Mouse (Mus musculus): ENCODE data around the gene Krt34. TPM values are rescaled to one million over a fixed set of nuclear protein-coding genes. Genes with fewer than 3 reads are reported as not detected.

The Krt34 gene
- polyA plus RNA-seq, 1 experiment = not detected

GRCm38 (mm10) chr11:100055686-100056655 lies 14.6 kb upstream of the Krt34 start:
- Histone ChIP-seq H3K27ac (ENCODE audit: control insufficient read depth, insufficient read depth, low read depth, low read length, poor library complexity) (no peak overlapping the region), H3K4me3 (replicated peaks; ENCODE audit: control insufficient read depth, low read depth, low read length) (no peak overlapping the region), H3K4me1 (ENCODE audit: control insufficient read depth, insufficient read depth, low read length) (no peaks in the 10 kb centered on the region)
- TF ChIP-seq CTCF (IDR thresholded peaks at IDR 0.05; ENCODE audit: control insufficient read depth, insufficient read depth, low read length) = no peak
- TF ChIP-seq POLR2A (IDR thresholded peaks at IDR 0.05; ENCODE audit: borderline replicate concordance, control insufficient read depth, low read depth, low read length) = no peak
- WGBS = 49% methylated on average over 9 of the region's 9 CpGs

GRCm38 (mm10) chr11:100050451-100050850 lies 9.1 kb upstream of the Krt34 start, which contains the start of gene Krt31:
TSS of gene Krt31 (minus strand) at chr11:100050551.
- Histone ChIP-seq H3K4me3 (replicated peaks; ENCODE audit: control insufficient read depth, low read depth, low read length) (no peak within 1 kb of the TSS), H3K27ac (ENCODE audit: control insufficient read depth, insufficient read depth, low read depth, low read length, poor library complexity) (no peak within 1 kb of the TSS), H3K4me1 (ENCODE audit: control insufficient read depth, insufficient read depth, low read length) (no peaks in the 10 kb centered on the region)
- TF ChIP-seq CTCF (IDR thresholded peaks at IDR 0.05; ENCODE audit: control insufficient read depth, insufficient read depth, low read length) (no peak), POLR2A (IDR thresholded peaks at IDR 0.05; ENCODE audit: borderline replicate concordance, control insufficient read depth, low read depth, low read length) (no peak)
- 80% methylated on average over 3 of the region's 3 CpGs for WGBS

DNA sequence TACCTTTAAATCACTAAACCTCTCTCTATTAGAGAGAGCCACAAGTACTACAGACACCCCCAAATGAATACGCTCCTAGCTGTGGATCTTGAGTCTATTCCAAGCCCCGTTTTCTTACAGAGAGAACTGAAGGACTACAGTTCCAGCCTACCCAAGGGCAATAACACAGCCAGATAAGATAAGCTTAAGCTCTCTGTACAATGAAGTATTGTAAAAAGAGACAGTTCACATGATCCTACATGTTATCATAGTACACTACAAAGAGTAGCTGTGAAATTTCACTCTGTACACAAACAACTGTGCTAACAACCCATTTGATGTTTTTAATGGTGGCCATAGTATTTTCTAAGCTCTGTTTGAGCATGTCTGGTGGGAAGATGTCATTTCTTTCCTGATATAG lies 5.8 kb upstream of the Krt34 start:
- Histone ChIP-seq H3K4me3 (replicated peaks; ENCODE audit: control insufficient read depth, low read depth, low read length) (no peak overlapping the region), H3K27ac (ENCODE audit: control insufficient read depth, insufficient read depth, low read depth, low read length, poor library complexity) (no peak overlapping the region), H3K4me1 (ENCODE audit: control insufficient read depth, insufficient read depth, low read length) (no peaks in the 10 kb centered on the region)
- no peak for TF ChIP-seq CTCF (IDR thresholded peaks at IDR 0.05; ENCODE audit: control insufficient read depth, insufficient read depth, low read length)
- TF ChIP-seq POLR2A (IDR thresholded peaks at IDR 0.05; ENCODE audit: borderline replicate concordance, control insufficient read depth, low read depth, low read length) = no peak
- 78% methylated on average over 2 of the region's 2 CpGs for WGBS

DNA sequence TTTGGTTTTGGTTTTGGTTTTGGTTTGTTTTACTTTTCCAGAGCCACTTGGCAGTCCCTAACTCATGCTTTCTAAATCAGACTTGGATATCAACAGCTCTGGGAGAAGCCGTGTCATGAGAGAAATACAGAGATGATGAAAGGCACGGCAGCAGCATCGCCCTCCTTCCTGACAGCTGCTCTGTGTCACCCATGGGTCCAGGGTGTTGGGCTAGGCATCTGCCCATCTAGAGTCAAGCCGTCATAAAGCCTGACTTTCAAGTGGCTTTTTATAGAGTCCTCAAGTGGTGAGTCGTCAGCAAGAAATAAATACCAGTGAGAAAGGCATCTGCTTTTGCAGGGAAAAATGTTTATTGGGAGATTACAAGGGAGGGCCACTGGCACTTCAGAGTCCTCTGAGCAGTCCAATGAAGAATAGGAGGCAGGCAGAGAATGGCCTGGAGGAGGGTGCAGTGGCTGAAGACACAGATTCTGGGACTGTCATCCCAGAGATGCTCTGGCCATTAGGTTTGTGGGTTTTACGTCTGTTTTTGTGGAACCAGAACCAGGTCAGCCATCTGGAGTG lies 5.0 kb upstream of the Krt34 start:
- WGBS = 73% methylated on average over 6 of the region's 6 CpGs
- TF ChIP-seq CTCF (IDR thresholded peaks at IDR 0.05; ENCODE audit: control insufficient read depth, insufficient read depth, low read length) (no peak), POLR2A (IDR thresholded peaks at IDR 0.05; ENCODE audit: borderline replicate concordance, control insufficient read depth, low read depth, low read length) (no peak)
- no peak overlapping the region for H3K4me3 ChIP-seq (replicated peaks; ENCODE audit: control insufficient read depth, low read depth, low read length)
- no peak overlapping the region for H3K27ac ChIP-seq (ENCODE audit: control insufficient read depth, insufficient read depth, low read depth, low read length, poor library complexity)
- H3K4me1 ChIP-seq (ENCODE audit: control insufficient read depth, insufficient read depth, low read length) = no peaks in the 10 kb centered on the region

DNA sequence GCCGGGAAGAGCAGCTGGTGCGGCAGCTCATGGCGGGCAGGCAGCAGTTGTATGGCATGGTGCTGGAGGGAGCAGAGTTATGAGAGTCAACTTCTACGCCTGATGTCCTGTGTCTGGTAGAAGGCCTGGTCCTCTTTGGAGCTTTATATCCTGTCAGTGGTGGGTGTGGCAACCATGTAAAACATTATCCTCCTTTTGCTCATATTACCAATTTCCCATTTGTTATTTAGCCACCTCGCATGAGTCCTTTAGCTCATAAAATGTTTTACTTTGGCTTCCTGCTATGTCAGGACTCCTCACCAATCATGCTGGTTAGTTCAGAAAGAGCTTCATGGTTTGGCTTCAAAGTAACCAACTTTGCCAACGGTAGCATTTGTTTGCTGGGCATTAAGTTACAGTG lies 11.6 kb downstream of the Krt34 start, which contains the start of gene Krt33b:
Krt33b (minus strand) TSS at position 101 of the 400 bp plus-strand sequence.
- WGBS = 72% methylated on average over 6 of the region's 6 CpGs
- no peak within 1 kb of the TSS for H3K4me3 ChIP-seq (replicated peaks; ENCODE audit: control insufficient read depth, low read depth, low read length)
- no peaks in the 10 kb centered on the region for H3K4me1 ChIP-seq (ENCODE audit: control insufficient read depth, insufficient read depth, low read length)
- TF ChIP-seq POLR2A (IDR thresholded peaks at IDR 0.05; ENCODE audit: borderline replicate concordance, control insufficient read depth, low read depth, low read length) (no peak), CTCF (IDR thresholded peaks at IDR 0.05; ENCODE audit: control insufficient read depth, insufficient read depth, low read length) (no peak)
- no peak within 1 kb of the TSS for H3K27ac ChIP-seq (ENCODE audit: control insufficient read depth, insufficient read depth, low read depth, low read length, poor library complexity)

DNA sequence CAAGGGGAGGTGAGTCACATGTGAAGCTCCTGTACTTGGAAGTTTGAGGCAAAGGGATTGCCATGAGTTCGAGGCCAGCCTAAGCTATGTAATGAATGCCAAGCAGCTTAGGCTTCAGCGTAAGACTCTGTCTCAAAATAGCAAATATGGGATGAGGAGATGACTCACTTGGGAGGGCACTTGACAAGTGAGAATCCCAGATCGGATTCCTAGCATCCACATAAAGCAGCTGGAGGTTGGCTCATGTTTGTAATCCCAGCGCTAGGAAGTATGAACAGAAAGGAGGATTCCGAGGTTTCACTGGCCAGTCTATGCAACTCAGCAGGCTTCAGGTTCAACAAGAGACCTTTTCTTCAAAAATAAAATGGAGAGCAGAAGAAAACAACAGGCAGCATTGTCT lies 19.9 kb downstream of the Krt34 start:
- no peak for TF ChIP-seq CTCF (IDR thresholded peaks at IDR 0.05; ENCODE audit: control insufficient read depth, insufficient read depth, low read length)
- no peak for TF ChIP-seq POLR2A (IDR thresholded peaks at IDR 0.05; ENCODE audit: borderline replicate concordance, control insufficient read depth, low read depth, low read length)
- WGBS = 78% methylated on average over 5 of the region's 5 CpGs
- H3K4me3 ChIP-seq (replicated peaks; ENCODE audit: control insufficient read depth, low read depth, low read length) = no peak overlapping the region

DNA sequence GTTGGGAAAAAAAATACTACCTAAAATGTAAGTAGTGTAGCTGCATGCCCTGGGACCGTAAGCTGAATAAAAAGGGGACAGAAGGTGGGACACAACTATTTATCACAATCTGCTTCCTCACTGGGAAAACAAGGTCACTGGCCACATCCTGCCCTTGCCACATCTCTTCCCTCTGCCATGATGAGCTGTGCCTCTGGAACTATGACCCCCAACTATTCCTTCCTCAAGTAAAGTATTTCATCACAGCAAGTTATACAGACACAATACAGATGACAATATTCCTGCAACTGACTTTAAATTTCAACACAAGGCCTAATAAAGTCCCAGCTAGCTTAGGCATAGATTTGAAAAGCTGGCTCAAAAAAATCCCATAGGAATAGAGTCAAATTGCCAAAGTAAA lies 21.9 kb downstream of the Krt34 start:
- WGBS = 53% methylated on average over 1 of the region's 1 CpGs
- no peaks in the 10 kb centered on the region for H3K4me1 ChIP-seq (ENCODE audit: control insufficient read depth, insufficient read depth, low read length)
- no peak overlapping the region for H3K4me3 ChIP-seq (replicated peaks; ENCODE audit: control insufficient read depth, low read depth, low read length)
- TF ChIP-seq CTCF (IDR thresholded peaks at IDR 0.05; ENCODE audit: control insufficient read depth, insufficient read depth, low read length) (no peak), POLR2A (IDR thresholded peaks at IDR 0.05; ENCODE audit: borderline replicate concordance, control insufficient read depth, low read depth, low read length) (no peak)
- no peak overlapping the region for H3K27ac ChIP-seq (ENCODE audit: control insufficient read depth, insufficient read depth, low read depth, low read length, poor library complexity)

More for the DNA sequence above, 19.9 kb downstream of the Krt34 start:
- Histone ChIP-seq H3K4me1 (ENCODE audit: control insufficient read depth, insufficient read depth, low read length) (no peaks in the 10 kb centered on the region), H3K27ac (ENCODE audit: control insufficient read depth, insufficient read depth, low read depth, low read length, poor library complexity) (no peak overlapping the region)

GRCm38 (mm10) chr11:100016112-100016511 lies 25.2 kb downstream of the Krt34 start, which contains the start of gene Krt33a:
TSS of gene Krt33a (minus strand) at chr11:100016212.
- H3K27ac ChIP-seq (ENCODE audit: control insufficient read depth, insufficient read depth, low read depth, low read length, poor library complexity) = no peak within 1 kb of the TSS
- H3K4me3 ChIP-seq (replicated peaks; ENCODE audit: control insufficient read depth, low read depth, low read length) = no peak within 1 kb of the TSS
- 66% methylated on average over 4 of the region's 4 CpGs for whole genome bisulfite sequencing

More at GRCm38 (mm10) chr11:100016112-100016511, 25.2 kb downstream of the Krt34 start, which contains the start of gene Krt33a:
- no peaks in the 10 kb centered on the region for H3K4me1 ChIP-seq (ENCODE audit: control insufficient read depth, insufficient read depth, low read length)
- TF ChIP-seq POLR2A (IDR thresholded peaks at IDR 0.05; ENCODE audit: borderline replicate concordance, control insufficient read depth, low read depth, low read length) (no peak), CTCF (IDR thresholded peaks at IDR 0.05; ENCODE audit: control insufficient read depth, insufficient read depth, low read length) (no peak)
